Mouse (Mus musculus) liver, postnatal 0 days (tissue): ENCODE results near the gene Cenpe.

Experiments
- CTCF ChIP-seq: sonication (generic); IDR thresholded peaks from 2 replicates; pipeline ENCODE4 v1.5.1; 2016; ENCODE audit warnings: antibody characterized with exemption, low read depth
- EP300 ChIP-seq: IDR thresholded peaks from 2 replicates; pipeline ENCODE4 v1.6.1; 2016; ENCODE audit warnings: antibody characterized with exemption, low read depth, mild to moderate bottlenecking

GRCm38 (mm10) chr3:135232058-135232457, 19.7 kb downstream of the Cenpe start:
- TF ChIP-seq EP300 (no peak), CTCF (no peak)
